Mouse (Mus musculus) embryonic facial prominence, embryonic 14.5 days (tissue): ENCODE data around the gene Sntb2. TPM values are rescaled to one million over a fixed set of nuclear protein-coding genes. Genes with fewer than 3 reads are reported as not detected.
"Not testable (repeated sequence)": the region's sequence is repeated elsewhere in the genome, so short reads cannot be mapped to it uniquely, and the experiment has no call there.

Experiments
- ATAC-seq: fragments of 200-750 bp; cut with Nextera tagmentation; 2 replicates; pipeline ENCODE4 v1.8.0; 2017; ENCODE audit warnings: low read depth, moderate number of reproducible peaks, moderate TSS enrichment
- DNase-seq: peaks from one replicate; pipeline ENCODE4 v3.0.0-alpha.2; 2015; ENCODE audit warnings: low spot score
- H3K27ac ChIP-seq: fragments of 300-500 bp; sonication (generic); replicated peaks from 2 replicates; pipeline ENCODE4 v1.5.1; 2014; ENCODE audit warnings: low read depth, mild to moderate bottlenecking, low read length, moderate library complexity
- H3K27me3 ChIP-seq: fragments of 300-500 bp; sonication (generic); replicated peaks from 2 replicates; pipeline ENCODE4 v1.6.1; 2014; ENCODE audit warnings: low read length; ENCODE audit not compliant: control insufficient read depth, insufficient read depth
- H3K36me3 ChIP-seq: fragments of 300-500 bp; sonication (generic); 2 replicates; pipeline ENCODE4 v1.6.1; 2014; ENCODE audit warnings: low read length, mixed read lengths; ENCODE audit not compliant: control insufficient read depth, insufficient read depth
- H3K4me1 ChIP-seq: fragments of 300-500 bp; sonication (generic); 2 replicates; pipeline ENCODE4 v1.6.1; 2014; ENCODE audit warnings: antibody characterized with exemption, low read length; ENCODE audit not compliant: control insufficient read depth, insufficient read depth
- H3K4me2 ChIP-seq: fragments of 300-500 bp; sonication (generic); 2 replicates; pipeline ENCODE4 v1.6.1; 2014; ENCODE audit warnings: low read depth, mild to moderate bottlenecking, low read length, moderate library complexity, mixed read lengths
- H3K4me3 ChIP-seq: fragments of 300-500 bp; sonication (generic); 2 replicates; pipeline ENCODE4 v1.5.1; 2014; ENCODE audit warnings: low read depth, mild to moderate bottlenecking, low read length
- H3K9ac ChIP-seq: fragments of 300-500 bp; sonication (generic); 2 replicates; pipeline ENCODE4 v1.6.1; 2014; ENCODE audit warnings: low read depth, mild to moderate bottlenecking, low read length, moderate library complexity, mixed read lengths
- H3K9me3 ChIP-seq: fragments of 300-500 bp; sonication (generic); 2 replicates; pipeline ENCODE4 v1.6.1; 2016; ENCODE audit warnings: low read length; ENCODE audit not compliant: control insufficient read depth
- WGBS: fragments of 180-500 bp; shearing (Covaris S2); extraction: QIAGEN DNeasy Blood & Tissue Kit; methylation state at CpG from one replicate; pipeline ENCODE4 v1.1.7; 2014; 5-methylcytosine and 5-hydroxymethylcytosine counted together
- polyA plus RNA-seq: library from polyadenylated mRNA; unstranded; fragments of >200 nt; fragmentation: Nextera tagmentation; extraction: Ambion mirVana; gene quantifications from 2 replicates; pipeline ENCODE4 v1.2.1, GENCODE M21; 2014

The Sntb2 gene
- polyA plus RNA-seq, 1 experiment from 2014 or later: 16.3 TPM

- DNase-seq (no peak), ATAC-seq (no peak)
- Histone ChIP-seq H3K27ac (0 out of 2 replicates have a peak overlapping the region, but pooled peaks have one; percentile 23), H3K9ac (0 out of 2 replicates have a peak overlapping the region, but pooled peaks have one; percentile 25), H3K4me2 (no peak overlapping the region), H3K9me3 (no peaks in the 10 kb centered on the region), H3K36me3 (no peaks in the 10 kb centered on the region), H3K4me3 (no peak overlapping the region), H3K4me1 (0 out of 2 replicates have a peak, but pooled peaks cover 12% of the 10 kb centered on the region), H3K27me3 (no peaks in the 10 kb centered on the region)
- WGBS: 75% methylated on average over 6 of the region's 6 CpGs
Observed at GRCm38 (mm10) chr8:106972538-106973264, 37.2 kb downstream of the Sntb2 start.

GRCm38 (mm10) chr8:106973526-106973925 lies 38.0 kb downstream of the Sntb2 start:
- ATAC-seq, DNase-seq, H3K4me2 ChIP-seq, H3K36me3 ChIP-seq, H3K27ac ChIP-seq, H3K9me3 ChIP-seq, H3K9ac ChIP-seq, H3K4me3 ChIP-seq, H3K27me3 ChIP-seq: not testable (repeated sequence)
- H3K4me1 ChIP-seq: peaks cover 16% of the 10 kb centered on the region
- WGBS: 100% methylated on average over 2 of the region's 3 CpGs

GRCm38 (mm10) chr8:106974754-106975153 lies 39.2 kb downstream of the Sntb2 start:
- Histone ChIP-seq H3K27me3 (no peaks in the 10 kb centered on the region), H3K4me3 (no peak overlapping the region), H3K36me3 (no peaks in the 10 kb centered on the region), H3K9me3 (no peaks in the 10 kb centered on the region), H3K4me1 (peaks cover 28% of the 10 kb centered on the region), H3K27ac (no peak overlapping the region), H3K9ac (no peak overlapping the region), H3K4me2 (no peak overlapping the region)
- WGBS: 56% methylated on average over 7 of the region's 7 CpGs
- no peak for DNase-seq
- no peak for ATAC-seq

- Histone ChIP-seq H3K4me3 (no peak overlapping the region), H3K27me3 (no peaks in the 10 kb centered on the region), H3K36me3 (no peaks in the 10 kb centered on the region), H3K9me3 (no peaks in the 10 kb centered on the region), H3K4me1 (peaks cover 28% of the 10 kb centered on the region), H3K9ac (no peak overlapping the region), H3K27ac (peak overlapping the region; percentile 33; the same call in 1 of the 2 replicates), H3K4me2 (no peak overlapping the region)
- 84% methylated on average over 2 of the region's 2 CpGs for WGBS
- ATAC-seq: no peak
- DNase-seq: no peak
Observed at GRCm38 (mm10) chr8:106975764-106976163, 40.2 kb downstream of the Sntb2 start.

- H3K27ac ChIP-seq: no peak overlapping the region
- no peaks in the 10 kb centered on the region for H3K36me3 ChIP-seq
- H3K4me1 ChIP-seq: peaks cover 28% of the 10 kb centered on the region
- H3K4me2 ChIP-seq: no peak overlapping the region
- no peak overlapping the region for H3K4me3 ChIP-seq
- no peaks in the 10 kb centered on the region for H3K27me3 ChIP-seq
- DNase-seq (no peak), ATAC-seq (no peak)
- H3K9ac ChIP-seq: no peak overlapping the region
- no peaks in the 10 kb centered on the region for H3K9me3 ChIP-seq
- 72% methylated on average over 4 of the region's 4 CpGs for WGBS
Observed at GRCm38 (mm10) chr8:106976436-106976835, 40.9 kb downstream of the Sntb2 start.

- DNase-seq (peak; percentile 78), ATAC-seq (0 out of 2 replicates have a peak, but pooled peaks have one; percentile 60)
- Histone ChIP-seq H3K36me3 (peaks cover 15% of the 10 kb centered on the region), H3K9me3 (no peaks in the 10 kb centered on the region), H3K27ac (no peak overlapping the region; the same call in 1 of the 2 replicates), H3K9ac (no peak overlapping the region), H3K4me2 (no peak overlapping the region), H3K4me3 (no peak overlapping the region), H3K27me3 (no peaks in the 10 kb centered on the region), H3K4me1 (peaks cover 28% of the 10 kb centered on the region)
- WGBS: 39% methylated on average over 2 of the region's 2 CpGs
Observed at GRCm38 (mm10) chr8:106978755-106979251, 43.3 kb downstream of the Sntb2 start.

- H3K9ac ChIP-seq: no peak overlapping the region
- peak; percentile 41 for DNase-seq
- no peaks in the 10 kb centered on the region for H3K27me3 ChIP-seq
- H3K36me3 ChIP-seq: peaks cover 21% of the 10 kb centered on the region
- no peak overlapping the region for H3K4me3 ChIP-seq
- no peaks in the 10 kb centered on the region; the same call in 1 of the 2 replicates for H3K4me1 ChIP-seq
- 0 out of 2 replicates have a peak overlapping the region, but pooled peaks have one; percentile 13 for H3K27ac ChIP-seq
- no peaks in the 10 kb centered on the region for H3K9me3 ChIP-seq
- WGBS: 76% methylated on average over 9 of the region's 9 CpGs
- H3K4me2 ChIP-seq: no peak overlapping the region
- no peak for ATAC-seq
Observed at GRCm38 (mm10) chr8:106985404-106985821, 49.9 kb downstream of the Sntb2 start.

GRCm38 (mm10) chr8:106985951-106986350 lies 50.4 kb downstream of the Sntb2 start:
- Histone ChIP-seq H3K27me3 (no peaks in the 10 kb centered on the region), H3K4me2 (no peak overlapping the region), H3K9ac (no peak overlapping the region), H3K36me3 (peaks cover 22% of the 10 kb centered on the region), H3K4me1 (no peaks in the 10 kb centered on the region; the same call in 1 of the 2 replicates), H3K27ac (no peak overlapping the region), H3K4me3 (no peak overlapping the region), H3K9me3 (no peaks in the 10 kb centered on the region)
- DNase-seq (peak; percentile 19), ATAC-seq (no peak)
